Mouse (Mus musculus) R1 (cell line): ENCODE data around the gene Rhox2f.
"Not testable (repeated sequence)": the region's sequence is repeated elsewhere in the genome, so short reads cannot be mapped to it uniquely, and the experiment has no call there.

Source experiments
- DNase-seq: peaks from one replicate; pipeline ENCODE4 v3.0.0-alpha.2; 2018; ENCODE audit warnings: low read depth, low spot score

Gene Rhox2f

GRCm38 (mm10) chrX:37571105-37571504, at the start of gene Rhox2f:
TSS of gene Rhox2f (plus strand) at chrX:37571405.
- DNase-seq = not testable (repeated sequence)

GRCm38 (mm10) chrX:37530152-37530551, 41.1 kb upstream of the Rhox2f start, which contains the start of gene Rhox2e:
TSS of gene Rhox2e (plus strand) at chrX:37530452.
- DNase-seq = not testable (repeated sequence)

- DNase-seq = not testable (repeated sequence)
These were observed 29.5 kb upstream of the Rhox2f start, which contains the start of gene Rhox3e for GRCm38 (mm10) chrX:37541719-37542118. TSS of gene Rhox3e (plus strand) at chrX:37542019.

- DNase-seq = not testable (repeated sequence)
These were observed 14.1 kb upstream of the Rhox2f start, which contains the start of gene Rhox4e for GRCm38 (mm10) chrX:37557112-37557511. TSS of gene Rhox4e (plus strand) at chrX:37557412.

- DNase-seq = not testable (repeated sequence)
These were observed 1.4 kb downstream of the Rhox2f start for GRCm38 (mm10) chrX:37572638-37573037.

- DNase-seq = not testable (repeated sequence)
These were observed 9.5 kb downstream of the Rhox2f start, which contains the start of gene Rhox3f for GRCm38 (mm10) chrX:37580692-37581091. TSS of gene Rhox3f (plus strand) at chrX:37580992.

- not testable (repeated sequence) for DNase-seq
These were observed 36.4 kb downstream of the Rhox2f start, which contains the start of gene Rhox4f for GRCm38 (mm10) chrX:37607604-37608003. TSS of gene Rhox4f (minus strand) at chrX:37607704.
